Mouse (Mus musculus) kidney, embryonic 16.5 days (tissue): ENCODE measurements around the gene Gm48551. TPM values are rescaled to one million over a fixed set of nuclear protein-coding genes. Genes with fewer than 3 reads are reported as not detected.
A peak's percentile ranks its signal among the peaks of the same experiment; 100 is the strongest.

Source experiments
- ATAC-seq: fragments of 200-750 bp; cut with Nextera tagmentation; 2 replicates; pipeline ENCODE4 v1.8.0; 2017; ENCODE audit warnings: moderate TSS enrichment; ENCODE audit not compliant: low FRiP score, low TSS enrichment
- H3K27ac ChIP-seq: fragments of 300-500 bp; sonication (generic); 2 replicates; pipeline ENCODE4 v1.5.1; 2014; ENCODE audit warnings: low read length
- H3K27me3 ChIP-seq: fragments of 300-500 bp; sonication (generic); 2 replicates; pipeline ENCODE4 v1.6.1; 2014; ENCODE audit warnings: low read length, control low read depth, mixed read lengths; ENCODE audit not compliant: insufficient read depth
- H3K36me3 ChIP-seq: fragments of 300-500 bp; sonication (generic); 2 replicates; pipeline ENCODE4 v1.6.1; 2014; ENCODE audit warnings: low read length, control low read depth, mixed read lengths; ENCODE audit not compliant: insufficient read depth
- H3K4me1 ChIP-seq: fragments of 300-500 bp; sonication (generic); 2 replicates; pipeline ENCODE4 v1.6.1; 2014; ENCODE audit warnings: low read length, control low read depth, mixed read lengths; ENCODE audit not compliant: insufficient read depth
- H3K4me2 ChIP-seq: fragments of 300-500 bp; sonication (generic); replicated peaks from 2 replicates; pipeline ENCODE4 v1.6.1; 2014; ENCODE audit warnings: low read depth, low read length
- H3K4me3 ChIP-seq: fragments of 300-500 bp; sonication (generic); 2 replicates; pipeline ENCODE4 v1.5.1; 2014; ENCODE audit warnings: mild to moderate bottlenecking, low read length
- H3K9ac ChIP-seq: fragments of 300-500 bp; sonication (generic); replicated peaks from 2 replicates; pipeline ENCODE4 v1.6.1; 2014; ENCODE audit warnings: low read length
- H3K9me3 ChIP-seq: fragments of 300-500 bp; sonication (generic); 2 replicates; pipeline ENCODE4 v1.6.1; 2016; ENCODE audit warnings: low read length, control low read depth
- WGBS: fragments of 180-500 bp; shearing (Covaris S2); extraction: QIAGEN DNeasy Blood & Tissue Kit; methylation state at CpG from one replicate; pipeline ENCODE4 v1.1.7; 2014; 5-methylcytosine and 5-hydroxymethylcytosine counted together
- polyA plus RNA-seq: library from polyadenylated mRNA; unstranded; fragments of >200 nt; fragmentation: Nextera tagmentation; extraction: Ambion mirVana; gene quantifications from 2 replicates; pipeline ENCODE4 v1.2.1, GENCODE M21; 2015

Gm48551 gene
- polyA plus RNA-seq, 1 experiment from 2014 or later, result 5.0 TPM

DNA sequence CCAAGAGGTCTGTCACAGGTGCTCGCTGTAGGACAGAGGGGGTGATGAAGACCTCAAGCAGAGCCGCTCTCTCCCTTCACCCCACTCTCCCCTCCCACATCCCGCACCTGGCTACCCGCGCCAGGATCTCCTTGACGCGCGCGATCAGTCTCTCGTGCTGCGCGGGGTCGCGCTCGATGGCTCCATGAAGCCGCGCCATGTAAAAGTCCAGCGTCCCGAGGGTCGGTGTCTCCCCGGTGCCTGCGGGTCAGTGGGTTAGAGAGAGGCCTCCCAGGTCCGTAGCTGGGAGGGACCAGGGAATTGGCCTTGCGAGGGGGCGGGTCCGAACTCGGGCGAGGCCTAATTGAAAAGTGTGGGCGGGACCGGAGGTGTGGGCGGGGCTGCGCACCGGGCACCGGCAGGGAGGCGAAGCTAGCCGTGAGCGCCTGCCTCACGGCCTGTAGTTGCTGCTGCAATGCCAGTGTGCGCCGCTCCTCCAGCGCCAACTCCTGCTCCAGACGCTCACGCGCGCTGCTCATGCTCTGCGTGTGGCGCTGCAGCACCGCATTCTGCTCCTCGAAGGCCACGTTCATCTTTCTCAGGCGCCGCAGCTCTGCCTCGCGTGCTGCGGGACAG is 37.7 kb upstream of the Gm48551 start:
- Histone ChIP-seq H3K36me3 (peaks cover 7% of the 10 kb centered on the region; the same call in 1 of the 2 replicates), H3K4me2 (peak overlapping the region; percentile 73), H3K9ac (peak overlapping the region; percentile 61), H3K9me3 (no peaks in the 10 kb centered on the region), H3K27me3 (peaks cover 30% of the 10 kb centered on the region), H3K27ac (peak overlapping the region; percentile 61), H3K4me1 (peaks cover 39% of the 10 kb centered on the region), H3K4me3 (peak overlapping the region; percentile 42)
- WGBS, result 8% methylated on average over 54 of the region's 55 CpGs
- peak; percentile 8; the same call in 1 of the 2 replicates for ATAC-seq

DNA sequence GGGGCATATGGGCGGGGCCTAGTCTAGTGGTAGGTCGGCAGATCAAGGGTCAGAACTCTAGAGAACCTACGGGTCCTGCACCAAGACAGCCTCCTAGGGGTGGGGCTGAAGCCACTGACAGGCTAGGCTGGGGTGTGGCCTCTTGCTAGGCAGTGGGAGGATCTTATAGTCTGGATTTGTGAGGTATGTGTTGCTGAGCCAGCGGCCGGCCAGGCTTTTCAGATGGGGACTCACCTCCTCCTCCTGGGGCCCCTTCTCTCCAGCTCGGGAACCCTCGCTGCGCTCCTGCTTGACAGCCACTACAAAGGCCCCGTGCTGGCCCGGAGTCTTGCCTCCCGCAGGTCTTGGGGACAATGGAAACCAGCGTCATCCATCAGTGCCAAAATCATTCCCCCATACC is 35.1 kb upstream of the Gm48551 start:
- ATAC-seq, result no peak
- Histone ChIP-seq H3K4me2 (peak overlapping the region; percentile 90), H3K4me3 (peak overlapping the region; percentile 88), H3K9me3 (no peaks in the 10 kb centered on the region), H3K27ac (0 out of 2 replicates have a peak overlapping the region, but pooled peaks have one; percentile 81), H3K27me3 (peaks cover 6% of the 10 kb centered on the region; the same call in 1 of the 2 replicates), H3K36me3 (peaks cover 7% of the 10 kb centered on the region; the same call in 1 of the 2 replicates), H3K4me1 (peaks cover 33% of the 10 kb centered on the region), H3K9ac (peak overlapping the region; percentile 97)
- WGBS, result 6% methylated on average over 12 of the region's 12 CpGs

DNA sequence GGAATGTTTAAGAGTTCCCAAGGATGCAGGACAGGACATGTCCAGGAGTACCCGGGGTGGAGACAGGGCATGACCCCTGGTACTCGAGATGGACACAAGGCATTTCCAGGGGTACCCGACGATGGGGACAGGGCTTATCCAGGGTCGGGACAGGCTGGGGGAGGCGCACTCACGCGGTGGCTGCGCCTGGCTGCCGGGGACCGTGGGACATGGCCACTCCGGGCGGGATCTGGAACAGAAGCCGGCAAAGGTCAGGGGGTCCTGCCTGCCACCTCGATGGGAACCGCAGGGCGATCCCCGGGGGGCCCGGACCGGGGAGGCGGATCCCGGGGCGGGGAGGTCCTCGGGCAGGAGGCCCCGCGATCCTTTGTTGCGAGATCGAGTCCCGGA is 34.3 kb upstream of the Gm48551 start:
- peak overlapping the region; percentile 90 for H3K4me2 ChIP-seq
- under 1% methylated on average over 25 of the region's 29 CpGs for WGBS
- ATAC-seq, result peak; percentile 12
- no peaks in the 10 kb centered on the region for H3K9me3 ChIP-seq
- peaks cover 33% of the 10 kb centered on the region for H3K4me1 ChIP-seq
- peaks cover 7% of the 10 kb centered on the region; the same call in 1 of the 2 replicates for H3K36me3 ChIP-seq
- peak overlapping the region; percentile 97 for H3K9ac ChIP-seq
- H3K4me3 ChIP-seq, result peak overlapping the region; percentile 88
- peak overlapping the region; percentile 81 for H3K27ac ChIP-seq
- no peaks in the 10 kb centered on the region for H3K27me3 ChIP-seq

DNA sequence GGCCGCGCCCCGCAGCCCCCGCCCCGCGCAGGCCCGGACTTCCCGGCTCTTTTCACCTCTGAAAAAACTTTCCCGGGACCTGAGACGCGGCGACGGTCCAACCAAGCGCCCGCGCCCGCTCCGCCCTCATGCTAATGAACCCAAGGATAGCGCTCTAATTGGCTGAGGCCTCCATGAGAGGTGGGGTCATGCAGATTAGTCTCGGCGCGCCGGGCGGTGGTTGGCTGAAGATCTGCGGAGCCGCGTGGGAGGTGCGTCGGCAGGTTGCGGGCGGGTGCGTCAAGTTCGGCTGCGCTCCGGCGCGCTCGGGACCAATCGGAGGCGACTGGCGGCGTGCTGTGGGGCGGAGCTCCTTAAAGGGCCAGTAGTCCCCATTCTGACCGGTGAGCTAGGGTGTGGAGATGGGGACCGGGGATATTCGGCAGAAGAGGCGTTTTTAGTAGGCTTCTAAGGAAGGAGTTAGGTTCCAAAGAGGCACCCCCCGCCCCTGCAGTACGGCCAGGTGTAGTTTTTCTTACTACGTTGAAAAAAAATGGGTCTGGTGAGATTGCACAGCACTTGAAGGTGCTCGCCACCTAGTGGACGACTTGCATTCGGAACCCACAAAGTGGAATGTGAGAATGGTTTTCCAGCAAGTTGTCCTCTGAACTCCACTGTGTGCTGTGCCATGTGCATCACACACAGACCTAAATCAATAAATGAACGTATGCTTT is 33.8 kb upstream of the Gm48551 start, which contains the start of gene Hmg20b:
Hmg20b (minus strand) TSS at position 130 of the 713 bp plus-strand sequence.
- H3K27ac ChIP-seq, result peak within 1 kb of the TSS; percentile 81
- under 1% methylated on average over 52 of the region's 54 CpGs for WGBS
- no peaks in the 10 kb centered on the region for H3K9me3 ChIP-seq
- peak within 1 kb of the TSS; percentile 90 for H3K4me2 ChIP-seq
- H3K9ac ChIP-seq, result peak within 1 kb of the TSS; percentile 97
- peak; percentile 95 for ATAC-seq
- peaks cover 33% of the 10 kb centered on the region for H3K4me1 ChIP-seq
- peak within 1 kb of the TSS; percentile 88 for H3K4me3 ChIP-seq
- no peaks in the 10 kb centered on the region for H3K27me3 ChIP-seq
- peaks cover 7% of the 10 kb centered on the region; the same call in 1 of the 2 replicates for H3K36me3 ChIP-seq

DNA sequence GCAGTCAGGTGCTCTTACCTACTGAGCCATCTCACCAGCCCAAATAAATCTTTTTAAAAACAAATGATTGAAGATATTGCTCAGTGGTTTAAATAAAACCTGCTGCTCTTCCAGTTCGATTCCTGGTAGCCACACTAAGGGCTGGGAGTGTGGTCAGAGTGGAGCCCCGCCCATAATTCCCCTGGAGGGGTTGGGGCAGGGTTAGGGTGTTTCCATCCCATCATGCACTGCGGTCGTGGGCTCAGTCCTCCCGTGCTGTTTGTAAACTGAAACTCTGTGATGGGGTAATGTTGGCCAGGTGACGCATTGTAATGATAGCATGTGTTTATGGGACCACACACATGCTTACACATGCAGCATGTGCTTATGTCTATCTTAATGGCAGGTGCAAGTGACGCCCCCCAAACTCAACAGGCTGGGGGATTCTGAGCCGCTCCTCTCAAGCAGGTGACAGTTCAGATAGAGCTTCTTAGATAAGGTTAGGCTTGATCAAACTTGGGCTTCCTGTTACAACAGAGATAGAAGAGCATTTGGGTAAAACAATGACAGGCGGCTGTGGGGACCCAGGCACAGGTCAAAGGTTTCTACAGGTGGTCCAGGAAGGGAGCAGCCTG is 32.5 kb upstream of the Gm48551 start:
- Histone ChIP-seq H3K27me3 (no peaks in the 10 kb centered on the region), H3K27ac (no peak overlapping the region), H3K9me3 (no peaks in the 10 kb centered on the region), H3K4me1 (peaks cover 36% of the 10 kb centered on the region), H3K4me3 (no peak overlapping the region), H3K4me2 (no peak overlapping the region), H3K9ac (no peak overlapping the region), H3K36me3 (peaks cover 7% of the 10 kb centered on the region; the same call in 1 of the 2 replicates)
- WGBS, result 28% methylated on average over 9 of the region's 9 CpGs
- no peak for ATAC-seq

DNA sequence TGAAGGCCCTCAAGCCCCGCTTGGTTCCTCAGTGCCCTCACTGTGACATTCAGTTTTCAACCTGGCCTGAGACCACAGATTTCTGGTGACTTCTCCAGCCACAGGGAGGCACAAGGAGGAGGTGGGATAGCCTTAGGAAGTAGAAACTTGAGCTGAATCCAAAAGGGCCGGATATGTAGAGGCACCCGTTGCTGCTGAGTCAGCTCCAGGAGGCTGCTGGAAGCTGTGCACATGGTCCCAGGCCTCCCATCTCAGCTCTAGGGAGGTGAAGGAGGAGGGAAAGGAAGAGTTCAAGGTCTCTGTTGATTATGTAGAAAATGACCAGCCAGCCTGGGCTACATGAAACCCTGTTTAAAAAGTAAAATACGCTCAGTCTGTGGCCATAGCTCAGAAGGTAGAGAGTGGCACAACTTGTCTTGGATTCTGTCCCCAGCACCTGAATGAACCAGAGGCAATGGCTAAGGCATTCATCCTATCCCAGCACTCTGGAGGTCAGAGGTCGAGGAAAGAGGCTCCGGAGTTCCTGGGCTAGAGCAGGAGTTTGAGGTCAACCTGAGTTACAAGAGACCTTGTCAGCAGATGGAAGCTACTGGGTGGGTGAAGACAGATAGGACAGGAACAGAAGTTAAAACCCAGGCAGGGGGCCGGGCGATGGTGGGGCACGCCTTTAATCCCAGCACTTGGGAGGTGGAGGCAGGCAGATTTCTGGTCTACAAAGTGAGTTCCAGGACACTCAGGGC is 29.4 kb upstream of the Gm48551 start:
- ATAC-seq, result no peak
- no peak overlapping the region for H3K27ac ChIP-seq
- H3K9me3 ChIP-seq, result no peaks in the 10 kb centered on the region
- H3K4me1 ChIP-seq, result peaks cover 35% of the 10 kb centered on the region
- no peaks in the 10 kb centered on the region for H3K36me3 ChIP-seq
- H3K9ac ChIP-seq, result no peak overlapping the region
- H3K27me3 ChIP-seq, result no peaks in the 10 kb centered on the region
- H3K4me2 ChIP-seq, result no peak overlapping the region
- WGBS, result 71% methylated on average over 9 of the region's 9 CpGs
- no peak overlapping the region for H3K4me3 ChIP-seq

DNA sequence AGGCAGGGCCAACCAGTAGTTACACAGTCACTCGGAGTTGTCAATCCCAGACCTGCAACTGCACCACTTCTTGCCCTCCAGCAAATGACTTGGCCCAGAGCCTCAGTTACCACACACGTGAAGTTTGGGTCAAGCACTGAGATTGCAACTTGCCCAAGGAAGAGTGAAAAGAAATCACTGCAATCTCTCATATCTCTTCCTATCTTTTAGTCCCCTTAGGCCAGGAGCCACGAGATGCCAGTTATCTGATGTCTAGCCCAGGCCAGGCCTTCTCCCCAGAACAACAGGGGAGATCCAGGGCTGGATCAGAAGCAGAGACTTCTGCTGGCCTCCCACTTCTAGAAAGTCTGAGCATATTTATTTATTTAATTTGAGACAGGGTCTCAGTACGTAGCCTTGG is 28.7 kb upstream of the Gm48551 start:
- H3K4me2 ChIP-seq, result no peak overlapping the region
- H3K9ac ChIP-seq, result no peak overlapping the region
- H3K4me3 ChIP-seq, result no peak overlapping the region
- peaks cover 35% of the 10 kb centered on the region for H3K4me1 ChIP-seq
- H3K27me3 ChIP-seq, result no peaks in the 10 kb centered on the region
- WGBS, result 80% methylated on average over 4 of the region's 4 CpGs
- ATAC-seq, result no peak
- H3K36me3 ChIP-seq, result no peaks in the 10 kb centered on the region
- H3K9me3 ChIP-seq, result no peaks in the 10 kb centered on the region
- H3K27ac ChIP-seq, result no peak overlapping the region

DNA sequence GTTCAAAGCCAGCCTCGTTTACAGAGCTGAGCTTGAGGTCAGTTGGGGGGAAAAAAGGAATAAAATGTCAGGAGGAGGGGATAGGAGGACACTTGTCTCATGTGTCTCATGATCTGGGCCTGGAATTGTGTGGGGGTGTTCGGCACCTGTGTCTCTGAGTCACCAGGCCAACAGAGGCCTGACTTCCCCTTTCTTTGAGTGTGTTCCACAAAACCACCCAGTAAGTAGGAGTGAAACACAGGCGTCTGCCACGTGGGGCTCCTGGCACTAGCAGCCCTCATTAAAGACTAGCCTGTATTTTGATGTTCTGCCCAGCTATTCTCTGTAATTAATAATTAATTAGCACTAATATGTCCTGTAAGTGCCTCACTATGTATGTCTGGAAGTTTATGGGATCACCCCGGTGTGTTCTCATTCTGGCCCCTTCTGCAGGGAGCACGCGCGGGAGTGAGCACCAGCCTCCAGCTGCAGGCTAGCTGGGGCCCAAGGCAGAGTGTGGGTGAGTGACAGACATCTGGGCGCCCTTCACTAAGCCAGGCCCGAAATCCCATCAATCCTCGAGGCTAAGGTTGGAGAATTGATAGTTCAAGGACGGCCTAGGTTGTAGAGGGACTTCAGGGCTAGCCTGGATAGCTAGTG is 27.8 kb upstream of the Gm48551 start:
- H3K27ac ChIP-seq, result no peak overlapping the region
- no peaks in the 10 kb centered on the region for H3K27me3 ChIP-seq
- H3K4me2 ChIP-seq, result peak overlapping the region; percentile 99
- no peaks in the 10 kb centered on the region for H3K36me3 ChIP-seq
- ATAC-seq, result no peak
- 50% methylated on average over 12 of the region's 12 CpGs for WGBS
- H3K4me3 ChIP-seq, result peak overlapping the region; percentile 79; the same call in 1 of the 2 replicates
- H3K9ac ChIP-seq, result peak overlapping the region; percentile 46; the same call in 1 of the 2 replicates
- H3K4me1 ChIP-seq, result peaks cover 28% of the 10 kb centered on the region
- no peaks in the 10 kb centered on the region for H3K9me3 ChIP-seq
